Mouse (Mus musculus): Measurements from ENCODE around the gene Fgfr2.

Fgfr2 gene

GRCm38 (mm10) chr7:131785721-131786120, 1337.4 kb downstream of the Fgfr2 start:
- no peak for TF ChIP-seq GATA4 (IDR thresholded peaks at IDR 0.05; ENCODE audit: insufficient replicate concordance, low read length)

GRCm38 (mm10) chr7:131778271-131778985, 1344.7 kb downstream of the Fgfr2 start:
- no peak for TF ChIP-seq GATA4 (IDR thresholded peaks at IDR 0.05; ENCODE audit: insufficient replicate concordance, low read length)

- TF ChIP-seq GATA4 (IDR thresholded peaks at IDR 0.05; ENCODE audit: insufficient replicate concordance, low read length), result no peak
Observed at GRCm38 (mm10) chr7:131777461-131778270, 1345.5 kb downstream of the Fgfr2 start.

GRCm38 (mm10) chr7:131776191-131776752, 1346.9 kb downstream of the Fgfr2 start:
- no peak for TF ChIP-seq GATA4 (IDR thresholded peaks at IDR 0.05; ENCODE audit: insufficient replicate concordance, low read length)

- no peak for TF ChIP-seq GATA4 (IDR thresholded peaks at IDR 0.05; ENCODE audit: insufficient replicate concordance, low read length)
Observed at GRCm38 (mm10) chr7:131757922-131758321, 1365.2 kb downstream of the Fgfr2 start.

- TF ChIP-seq GATA4 (IDR thresholded peaks at IDR 0.05; ENCODE audit: insufficient replicate concordance, low read length), result no peak
Observed at GRCm38 (mm10) chr7:131747152-131748010, 1375.8 kb downstream of the Fgfr2 start.

GRCm38 (mm10) chr7:131746752-131747151, 1376.4 kb downstream of the Fgfr2 start:
- TF ChIP-seq GATA4 (IDR thresholded peaks at IDR 0.05; ENCODE audit: insufficient replicate concordance, low read length), result no peak

- TF ChIP-seq GATA4 (IDR thresholded peaks at IDR 0.05; ENCODE audit: insufficient replicate concordance, low read length), result no peak
Observed at GRCm38 (mm10) chr7:131743193-131743592, 1380.0 kb downstream of the Fgfr2 start.

GRCm38 (mm10) chr7:131722783-131723575, 1400.2 kb downstream of the Fgfr2 start:
- TF ChIP-seq GATA4 (IDR thresholded peaks at IDR 0.05; ENCODE audit: insufficient replicate concordance, low read length), result no peak

GRCm38 (mm10) chr7:131722316-131722715, 1400.8 kb downstream of the Fgfr2 start:
- no peak for TF ChIP-seq GATA4 (IDR thresholded peaks at IDR 0.05; ENCODE audit: insufficient replicate concordance, low read length)

- TF ChIP-seq GATA4 (IDR thresholded peaks at IDR 0.05; ENCODE audit: insufficient replicate concordance, low read length), result no peak
Observed at GRCm38 (mm10) chr7:131718280-131718679, 1404.9 kb downstream of the Fgfr2 start.

GRCm38 (mm10) chr7:131713076-131713475, 1410.1 kb downstream of the Fgfr2 start:
- TF ChIP-seq GATA4 (IDR thresholded peaks at IDR 0.05; ENCODE audit: insufficient replicate concordance, low read length), result no peak

- TF ChIP-seq GATA4 (IDR thresholded peaks at IDR 0.05; ENCODE audit: insufficient replicate concordance, low read length), result no peak
Observed at GRCm38 (mm10) chr7:131696889-131697288, 1426.3 kb downstream of the Fgfr2 start.

- TF ChIP-seq GATA4 (IDR thresholded peaks at IDR 0.05; ENCODE audit: insufficient replicate concordance, low read length), result no peak
Observed at GRCm38 (mm10) chr7:131687324-131687723, 1435.8 kb downstream of the Fgfr2 start.
